ENCODE assay signal across 9 mouse cellular contexts in genomic region chr10:94249575-94250456, GRCm38 (mm10). TPM values are rescaled to one million over a fixed set of nuclear protein-coding genes. Genes with fewer than 3 reads are reported as not detected.
A peak's percentile ranks its signal among the peaks of the same experiment; 100 is the strongest.
DNase-seq lines count a peak whose midpoint lies in the region; ATAC-seq lines count a peak whose summit lies in the region.
"Had no signal": no experiment of that assay in that cellular context is flagged by ENCODE, and none has a peak within 500 bp of the region (broad histone marks: within the 10 kb centered on the region; RNA-seq: fewer than 3 reads in every experiment).

No protein-coding gene starts in this region.

- 45% methylated on average over 22 of the region's 22 CpGs for WGBS in forebrain, embryonic 16.5 days
- 48% methylated on average over 22 of the region's 22 CpGs for WGBS in intestine, embryonic 15.5 days
- WGBS in midbrain, embryonic 15.5 days: 34% methylated on average over 22 of the region's 22 CpGs

- H3K36me3 ChIP-seq in forebrain, embryonic 16.5 days (ENCODE audit: control insufficient read depth, insufficient read depth): no peaks in the 10 kb centered on the region
- H3K36me3 ChIP-seq in intestine, embryonic 15.5 days: no peaks in the 10 kb centered on the region
- H3K36me3 ChIP-seq in midbrain, embryonic 15.5 days (replicated peaks): no peaks in the 10 kb centered on the region
- H3K36me3 ChIP-seq: limb, embryonic 15.5 days had no signal

- peak overlapping the region; percentile 16 for H3K4me2 ChIP-seq in forebrain, embryonic 16.5 days (ENCODE audit: low read length)
- H3K4me2 ChIP-seq in intestine, embryonic 15.5 days (replicated peaks): no peak overlapping the region
- peak overlapping the region; percentile 36 for H3K4me2 ChIP-seq in midbrain, embryonic 15.5 days
- H3K4me2 ChIP-seq: limb, embryonic 15.5 days had no signal

- ATAC-seq in forebrain, embryonic 16.5 days: peak; percentile 89
- ATAC-seq in intestine, embryonic 15.5 days: peak; percentile 98
- ATAC-seq in midbrain, embryonic 15.5 days (replicated peaks): peak; percentile 90

- peak; percentile 16 to 32 for DNase-seq in layer of hippocampus, adult 18-20 months (ENCODE audit: low spot score in 2 of 2)
- DNase-seq in layer of hippocampus, postnatal 14 days (ENCODE audit: low spot score in 2 of 2): no peak
- peak; percentile 31 for DNase-seq in c-Kit-negative CD71-positive TER-119-positive erythroid progenitor cells, embryonic 14.5 days (ENCODE audit: low read depth, low spot score)
- DNase-seq in thymus, postnatal 14 days: no peak
- DNase-seq in urinary bladder, postnatal 25 days (ENCODE audit: low spot score): no peak

- H3K9me3 ChIP-seq in forebrain, embryonic 16.5 days (ENCODE audit: control insufficient read depth, low read length): no peaks in the 10 kb centered on the region
- H3K9me3 ChIP-seq in intestine, embryonic 15.5 days: no peaks in the 10 kb centered on the region
- no peaks in the 10 kb centered on the region for H3K9me3 ChIP-seq in midbrain, embryonic 15.5 days
- H3K9me3 ChIP-seq: limb, embryonic 15.5 days had no signal

- H3K27me3 ChIP-seq in forebrain, embryonic 16.5 days (replicated peaks; ENCODE audit: control insufficient read depth, insufficient read depth, low read length): no peaks in the 10 kb centered on the region
- H3K27me3 ChIP-seq in intestine, embryonic 15.5 days (replicated peaks): no peaks in the 10 kb centered on the region
- H3K27me3 ChIP-seq in midbrain, embryonic 15.5 days (replicated peaks): no peaks in the 10 kb centered on the region
- H3K27me3 ChIP-seq: limb, embryonic 15.5 days had no signal

- no peak overlapping the region for H3K9ac ChIP-seq in forebrain, embryonic 16.5 days (replicated peaks; ENCODE audit: low read depth, low read length)
- no peak overlapping the region for H3K9ac ChIP-seq in intestine, embryonic 15.5 days
- no peak overlapping the region for H3K9ac ChIP-seq in midbrain, embryonic 15.5 days
- H3K9ac ChIP-seq: limb, embryonic 15.5 days had no signal

- 0 out of 2 replicates have a peak, but pooled peaks cover 8% of the 10 kb centered on the region for H3K4me1 ChIP-seq in forebrain, embryonic 16.5 days (replicated peaks; ENCODE audit: control insufficient read depth, insufficient read depth, low read length)
- H3K4me1 ChIP-seq in intestine, embryonic 15.5 days (replicated peaks): no peaks in the 10 kb centered on the region
- peaks cover 14% of the 10 kb centered on the region for H3K4me1 ChIP-seq in midbrain, embryonic 15.5 days

- H3K27ac ChIP-seq in forebrain, embryonic 16.5 days (ENCODE audit: low read length): no peak overlapping the region
- H3K27ac ChIP-seq in intestine, embryonic 15.5 days: peak overlapping the region; percentile 59
- peak overlapping the region; percentile 51; the same call in 1 of the 2 replicates for H3K27ac ChIP-seq in midbrain, embryonic 15.5 days
- H3K27ac ChIP-seq: limb, embryonic 15.5 days had no signal

- H3K4me3 ChIP-seq in forebrain, embryonic 16.5 days (replicated peaks; ENCODE audit: low read length): no peak overlapping the region
- H3K4me3 ChIP-seq in intestine, embryonic 15.5 days (replicated peaks): no peak overlapping the region
- no peak overlapping the region for H3K4me3 ChIP-seq in midbrain, embryonic 15.5 days
- H3K4me3 ChIP-seq: limb, embryonic 15.5 days had no signal

RNA-seq across cellular contexts. Expression of gene Gm4792, which starts 48.7 kb away (rescaled TPM):
- total RNA-seq in layer of hippocampus, adult 18-20 months (2021): not detected
- not detected for total RNA-seq in layer of hippocampus, postnatal 14 days (2021)
- not detected in 2 replicates for polyA plus RNA-seq in forebrain, embryonic 16.5 days (2015; fragmentation: Nextera tagmentation; extraction: Ambion mirVana)
- not detected in 2 replicates for polyA plus RNA-seq in intestine, embryonic 15.5 days (2015; fragmentation: Nextera tagmentation; extraction: Ambion mirVana)
- polyA plus RNA-seq in midbrain, embryonic 15.5 days (2015; fragmentation: Nextera tagmentation; extraction: Ambion mirVana): 0.38 TPM in 1 of 2 replicates, not detected in the other
- polyA plus RNA-seq: limb, embryonic 15.5 days had no signal

RNA-seq across cellular contexts. Expression of gene Ndufa12, which starts 51.3 kb away (rescaled TPM):
- 100 to 1,000 TPM; 281 to 292 TPM for total RNA-seq in layer of hippocampus, adult 18-20 months (2021)
- 100 to 1,000 TPM; 255 to 259 TPM for total RNA-seq in layer of hippocampus, postnatal 14 days (2021)
- 273 and 291 TPM in 2 replicates for polyA plus RNA-seq in forebrain, embryonic 16.5 days (2015; fragmentation: Nextera tagmentation; extraction: Ambion mirVana)
- polyA plus RNA-seq in intestine, embryonic 15.5 days (2015; fragmentation: Nextera tagmentation; extraction: Ambion mirVana): 409 and 413 TPM in 2 replicates
- 289 and 304 TPM in 2 replicates for polyA plus RNA-seq in midbrain, embryonic 15.5 days (2015; fragmentation: Nextera tagmentation; extraction: Ambion mirVana)

Comparison
In these comparisons a context has a peak if more than half of its experiments do, and no peak if none do; other contexts are left out.
1. DNase-seq: peak in layer of hippocampus, adult 18-20 months (2 of 2) and c-Kit-negative CD71-positive TER-119-positive erythroid progenitor cells, embryonic 14.5 days (single experiment); none in layer of hippocampus, postnatal 14 days (0 of 2), thymus, postnatal 14 days (single experiment) and urinary bladder, postnatal 25 days (single experiment).
2. Peak in every context shown above with its lines, with median percentiles within 50 percentile points of each other: ATAC-seq.